Mouse (Mus musculus) thymus, postnatal 4 days (tissue): Measurements from ENCODE around the gene Rin3.
A peak's percentile ranks its signal among the peaks of the same experiment; 100 is the strongest.

Experiments used
- DNase-seq: peaks from one replicate; pipeline ENCODE4 v3.0.0; 2021

Gene Rin3

DNA sequence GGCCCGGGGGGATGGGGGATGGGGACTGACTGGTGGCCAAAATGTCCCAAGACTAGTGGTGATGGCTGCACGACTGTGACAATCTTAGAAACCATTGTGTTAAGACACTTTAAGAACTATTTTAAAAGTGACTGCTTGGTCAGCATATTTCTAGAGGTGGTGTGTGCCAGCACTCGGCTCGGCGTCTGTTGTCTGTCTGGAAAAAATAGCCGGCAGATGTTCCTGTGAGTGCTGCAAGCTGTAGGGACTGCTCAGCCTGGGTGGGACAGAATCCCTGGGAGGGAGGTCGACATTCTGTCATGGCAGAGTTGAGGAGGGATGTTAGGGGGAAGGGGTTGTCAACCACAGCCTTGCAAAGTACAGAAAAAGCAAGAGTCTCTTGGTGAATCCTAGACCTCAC is 21.0 kb downstream of the Rin3 start:
- no peak for DNase-seq

DNA sequence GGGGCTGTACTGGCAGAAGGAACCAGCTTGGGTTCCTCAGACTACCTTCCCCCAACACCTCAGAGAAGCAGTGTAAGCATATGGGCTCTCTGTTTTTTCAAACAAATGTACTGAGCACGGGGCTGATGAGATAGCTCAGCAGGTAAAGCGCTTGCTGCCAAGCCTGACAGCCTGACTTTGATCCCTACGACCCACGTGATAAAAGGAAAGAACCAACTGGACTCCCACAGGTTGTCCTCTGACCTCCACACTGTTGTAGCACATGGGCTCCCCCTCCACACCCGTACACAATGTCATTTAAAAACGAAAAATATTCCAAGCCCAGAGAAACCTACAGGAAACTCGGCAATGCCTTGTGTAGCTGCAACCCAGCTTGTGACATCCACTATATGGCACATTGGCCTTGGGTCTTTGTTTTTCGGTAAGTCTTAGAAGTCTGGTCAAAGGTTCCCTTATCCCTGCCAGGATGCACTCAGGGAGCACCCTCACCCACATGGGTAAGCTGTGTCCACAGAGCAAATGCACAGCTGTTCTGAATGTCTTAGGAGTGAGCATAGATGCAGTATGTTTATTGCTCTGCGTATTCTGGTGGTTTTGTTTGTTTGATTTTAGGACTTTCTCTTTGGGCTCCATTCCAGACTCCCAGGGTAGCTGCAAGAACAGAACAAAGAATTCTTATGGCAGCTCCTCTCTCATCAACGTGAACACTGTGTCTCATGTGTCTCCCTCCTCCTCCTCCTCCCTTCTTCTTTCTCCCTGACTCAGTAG is 22.4 kb downstream of the Rin3 start:
- no peak for DNase-seq

DNA sequence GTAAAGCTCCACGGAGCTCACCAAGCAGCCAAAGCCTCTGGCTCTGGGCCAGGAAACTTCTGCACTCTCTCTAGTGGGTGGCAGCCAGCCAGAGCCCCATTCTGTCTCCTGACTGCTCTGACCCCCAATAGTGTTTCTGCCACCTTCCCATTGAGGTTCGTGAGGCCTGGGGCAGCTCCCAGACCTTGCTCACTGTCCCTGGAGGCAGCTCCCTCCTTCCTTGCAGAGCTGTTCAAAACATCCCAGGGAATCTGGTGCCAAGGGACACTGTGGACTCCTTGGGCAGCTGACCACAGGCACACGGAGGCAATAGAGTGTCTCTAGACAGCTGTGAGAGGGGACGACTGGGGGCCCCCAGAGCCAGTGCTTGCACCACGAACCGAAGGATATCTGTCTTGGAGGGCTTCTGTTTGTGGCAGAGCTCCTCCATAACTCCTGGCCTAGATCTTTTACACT is 25.2 kb downstream of the Rin3 start:
- DNase-seq: peak; percentile 51

DNA sequence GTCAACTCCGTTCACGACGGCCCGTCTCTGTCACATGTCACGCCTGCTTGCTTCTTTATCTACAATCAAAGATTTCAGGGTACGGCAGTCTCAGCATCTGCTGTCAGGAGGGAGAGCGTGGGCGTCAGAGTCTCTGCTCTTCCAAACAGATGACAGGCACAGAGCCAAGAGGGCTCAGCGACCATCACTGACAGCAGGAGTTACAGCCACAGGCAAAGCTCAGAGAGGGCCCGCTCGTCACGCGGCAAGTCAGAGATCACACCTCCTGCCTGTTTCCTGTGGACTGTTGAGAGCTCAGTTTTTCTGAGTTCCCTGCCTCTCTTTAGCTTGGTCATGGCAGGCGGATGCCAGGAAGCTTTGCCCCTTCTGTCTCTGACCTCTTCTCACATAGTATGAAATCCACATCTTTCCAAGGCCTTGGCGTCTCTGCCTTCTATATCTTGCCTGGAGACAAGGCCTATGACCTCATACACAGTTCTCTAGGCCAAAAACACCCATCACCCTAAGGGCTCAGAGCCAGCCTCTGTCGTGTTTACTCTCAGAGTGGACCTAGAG is 25.7 kb downstream of the Rin3 start:
- peak; percentile 76 for DNase-seq

DNA sequence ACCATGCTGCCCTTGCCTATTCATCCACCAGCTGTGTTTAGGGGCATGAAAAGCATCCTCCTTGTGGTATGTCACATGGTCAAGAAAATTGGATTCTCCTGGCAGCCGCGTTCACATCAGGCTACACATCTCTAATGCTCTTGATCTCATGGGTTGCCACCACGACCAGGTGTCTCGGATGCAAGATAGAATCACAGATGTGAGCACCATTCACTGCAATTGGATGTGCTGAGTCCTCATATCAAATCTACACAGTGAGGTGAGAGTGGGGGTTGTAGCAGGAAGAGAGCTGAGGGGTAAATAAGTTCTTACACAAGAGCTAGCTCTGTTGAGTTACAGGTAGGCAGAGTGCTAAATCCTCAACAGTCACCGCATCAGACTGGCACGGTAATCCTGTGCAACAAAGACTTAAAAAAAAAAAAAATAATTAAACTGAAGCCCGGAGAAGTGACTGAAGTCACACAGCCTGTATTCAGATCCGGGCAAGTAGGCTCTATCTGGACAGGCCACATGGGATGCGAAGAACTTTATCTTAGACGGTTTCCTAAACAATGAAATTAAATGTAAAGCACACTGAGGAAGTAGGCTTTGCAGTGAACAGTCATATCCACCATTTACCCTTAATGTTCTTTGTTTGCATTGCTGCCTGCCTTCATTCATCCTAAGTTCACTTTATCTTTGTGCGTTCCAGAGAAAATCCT is 26.4 kb downstream of the Rin3 start:
- no peak for DNase-seq

DNA sequence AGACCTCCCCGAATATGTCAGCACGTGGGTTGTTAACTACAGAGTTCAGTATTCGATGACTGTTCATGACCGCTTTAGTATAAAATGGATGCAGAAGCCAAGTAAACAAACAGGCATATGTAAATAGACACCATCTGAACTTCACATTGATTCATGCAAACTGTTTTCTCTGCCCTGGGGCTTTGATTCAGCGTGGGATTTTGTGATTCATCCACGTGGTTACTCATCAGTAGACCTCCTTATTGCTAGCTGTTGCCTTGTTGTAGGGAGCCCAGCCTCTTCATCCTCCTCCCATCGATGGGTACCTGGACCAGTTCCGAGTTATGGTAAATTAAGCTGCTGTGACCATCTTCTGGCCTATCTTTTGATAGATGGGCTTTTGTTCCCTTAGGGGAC is 26.9 kb downstream of the Rin3 start:
- DNase-seq: no peak

DNA sequence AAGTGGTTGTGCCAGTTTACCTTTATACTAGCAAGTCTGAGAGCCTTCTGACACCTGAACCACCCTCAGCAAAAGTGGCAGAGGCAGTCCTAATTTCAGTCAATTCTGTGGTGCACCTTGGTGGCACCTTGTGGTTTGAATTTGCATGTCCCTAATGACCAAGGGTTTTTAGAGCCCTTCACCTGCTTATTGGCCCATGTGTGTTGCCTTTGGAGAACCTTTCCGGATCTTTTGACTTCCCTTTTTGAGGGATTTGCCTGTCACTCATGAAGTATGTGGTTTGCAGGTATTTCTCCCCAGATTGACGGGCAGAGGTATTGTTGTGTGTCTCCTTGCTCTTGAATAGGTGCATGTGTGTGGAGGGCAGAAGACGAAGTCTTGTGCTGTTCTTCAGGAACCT is 27.4 kb downstream of the Rin3 start:
- DNase-seq: no peak

DNA sequence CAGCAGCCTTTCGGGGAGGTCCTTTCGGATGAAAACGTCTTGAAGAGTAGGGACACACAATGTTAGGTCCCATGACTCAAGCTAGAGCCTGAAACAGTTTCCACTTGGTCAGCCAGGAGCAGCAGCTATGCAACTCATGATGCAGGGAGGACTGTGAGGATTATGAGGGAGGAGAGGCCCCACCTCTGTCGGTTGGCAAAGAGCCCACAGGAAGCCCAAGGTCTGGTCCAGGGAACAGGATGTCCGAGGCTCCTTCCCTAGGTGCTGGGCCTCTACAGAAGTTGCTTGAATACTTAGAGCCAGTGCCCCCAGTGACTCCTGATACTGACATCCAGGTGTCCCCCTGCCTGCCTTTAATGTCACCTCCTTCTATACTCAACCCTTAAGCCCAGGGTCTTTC is 28.6 kb downstream of the Rin3 start:
- no peak for DNase-seq

DNA sequence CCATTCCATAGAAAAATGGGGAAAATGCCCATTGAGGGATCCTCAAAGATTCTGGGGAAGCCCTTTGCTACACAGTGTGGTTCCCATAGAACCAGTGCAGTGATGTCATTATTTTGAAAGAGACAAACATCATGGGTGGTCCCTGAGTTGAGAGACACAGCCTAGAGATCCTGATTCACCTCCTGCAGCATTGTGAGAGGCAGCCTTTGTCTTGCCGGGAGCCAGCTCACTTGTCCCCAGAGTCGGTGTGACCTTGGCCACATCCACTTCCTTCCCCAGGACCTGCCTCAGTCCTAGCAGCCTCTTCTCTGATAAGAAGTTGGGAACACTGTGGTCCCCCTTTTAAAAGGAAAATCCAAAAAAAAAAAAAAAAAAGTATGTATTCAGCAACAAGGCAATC is 36.3 kb downstream of the Rin3 start:
- DNase-seq: no peak

DNA sequence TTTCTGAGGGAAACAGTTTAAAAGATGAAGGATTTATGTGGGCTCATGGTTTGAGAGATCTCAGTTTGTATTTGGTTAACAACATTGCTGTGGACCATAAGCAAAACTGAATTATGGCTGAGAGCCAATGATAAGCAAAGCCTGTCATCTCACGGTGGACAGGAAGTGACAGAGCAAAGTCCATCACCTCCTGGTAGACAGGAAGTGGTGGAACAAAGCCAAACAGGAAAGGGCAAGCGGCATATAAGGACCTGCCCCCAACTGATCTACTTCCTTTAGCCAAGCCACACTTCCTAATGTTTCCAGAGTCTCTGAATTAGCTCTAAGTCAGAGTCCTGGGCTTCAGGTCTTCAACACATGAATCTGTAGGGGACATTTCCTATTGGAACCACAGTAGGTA is 37.1 kb downstream of the Rin3 start:
- DNase-seq: no peak

DNA sequence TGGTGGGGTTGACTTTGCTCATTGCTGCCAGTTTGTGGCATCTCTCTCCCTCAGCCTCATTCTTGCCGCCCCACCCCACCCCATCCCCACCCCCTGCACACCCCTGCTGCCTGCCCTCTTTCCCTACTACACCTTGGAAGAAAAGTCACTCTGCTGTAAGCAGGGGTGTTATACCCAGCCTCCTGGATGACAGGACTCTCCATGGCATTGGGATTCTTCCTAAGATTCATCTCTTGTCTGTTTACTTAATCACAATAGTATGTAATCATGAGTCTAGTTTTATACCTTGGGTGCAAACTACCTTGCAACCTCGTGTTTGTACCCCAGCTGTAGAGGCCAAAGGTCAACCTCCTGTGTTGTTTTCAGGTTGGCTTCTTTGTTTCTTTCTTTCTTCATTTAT is 37.5 kb downstream of the Rin3 start:
- no peak for DNase-seq

DNA sequence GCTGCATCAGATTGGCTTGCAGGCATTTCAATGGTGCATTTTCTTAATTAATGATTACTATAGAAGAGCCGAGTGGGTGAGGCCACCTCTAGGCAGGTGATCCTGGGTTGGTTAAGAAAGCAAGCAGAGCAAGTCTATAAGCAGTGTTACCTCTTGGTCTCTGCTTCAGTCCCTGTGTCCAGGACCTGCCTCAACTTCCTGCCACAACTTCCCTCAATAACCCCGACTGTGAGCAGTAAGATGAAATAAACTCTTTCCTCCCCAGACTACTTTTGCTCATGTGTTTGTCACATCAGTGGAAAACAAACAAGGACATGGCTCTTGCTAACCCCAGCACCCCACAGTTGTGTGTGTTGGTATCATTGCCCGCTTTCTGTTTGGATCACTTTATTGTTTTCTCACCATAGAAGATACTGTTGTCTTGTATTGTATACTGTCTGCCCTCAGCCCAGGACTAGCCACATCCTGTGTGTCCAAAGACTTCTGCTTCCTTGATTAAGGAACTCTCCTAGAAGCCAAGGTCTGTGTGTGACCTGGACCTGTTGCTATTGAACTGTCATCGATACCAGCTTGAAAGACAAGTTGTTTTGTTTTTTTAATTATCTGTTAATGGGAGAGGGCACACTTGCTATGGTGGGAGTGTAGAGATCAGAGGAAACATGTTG is 38.3 kb downstream of the Rin3 start:
- no peak for DNase-seq

DNA sequence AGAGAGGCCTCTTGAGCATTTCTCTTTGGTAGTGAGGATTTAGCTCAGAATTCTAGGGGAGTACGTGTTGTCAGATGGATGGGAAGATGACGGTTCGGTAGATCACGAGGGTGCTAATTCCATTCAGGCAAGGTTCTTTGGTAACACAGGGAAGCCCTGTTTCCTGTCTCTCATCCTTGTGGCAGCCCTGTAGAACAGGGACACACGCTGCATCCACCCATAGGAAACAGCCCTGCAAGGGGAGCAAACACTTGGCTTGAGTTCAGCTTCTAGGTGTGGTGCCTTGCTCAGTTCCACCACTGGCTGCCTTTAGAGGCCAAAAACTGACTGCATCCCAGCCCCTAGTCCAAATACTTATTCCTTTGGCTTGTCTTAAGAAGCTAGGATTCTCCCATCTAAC is 39.0 kb downstream of the Rin3 start:
- no peak for DNase-seq

DNA sequence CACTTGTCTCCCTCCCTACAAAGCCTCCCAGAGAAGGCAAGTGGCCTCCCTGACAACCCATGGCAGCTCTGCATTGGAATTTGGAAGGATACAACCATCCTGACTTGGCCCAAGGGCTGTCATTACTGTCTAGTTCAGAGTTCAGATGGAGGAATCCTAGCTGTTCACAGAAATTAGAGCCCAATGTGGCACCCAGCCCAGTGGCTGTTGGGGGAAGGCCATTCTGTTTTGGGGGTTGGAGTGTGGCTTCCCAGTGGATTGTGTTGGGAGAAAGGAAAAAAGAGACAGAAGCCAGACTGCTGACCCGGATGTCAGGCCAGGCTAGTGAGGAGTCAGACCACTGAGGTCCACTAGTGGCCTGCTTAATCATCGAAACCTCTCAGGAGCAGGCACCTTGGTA is 40.5 kb downstream of the Rin3 start:
- no peak for DNase-seq

DNA sequence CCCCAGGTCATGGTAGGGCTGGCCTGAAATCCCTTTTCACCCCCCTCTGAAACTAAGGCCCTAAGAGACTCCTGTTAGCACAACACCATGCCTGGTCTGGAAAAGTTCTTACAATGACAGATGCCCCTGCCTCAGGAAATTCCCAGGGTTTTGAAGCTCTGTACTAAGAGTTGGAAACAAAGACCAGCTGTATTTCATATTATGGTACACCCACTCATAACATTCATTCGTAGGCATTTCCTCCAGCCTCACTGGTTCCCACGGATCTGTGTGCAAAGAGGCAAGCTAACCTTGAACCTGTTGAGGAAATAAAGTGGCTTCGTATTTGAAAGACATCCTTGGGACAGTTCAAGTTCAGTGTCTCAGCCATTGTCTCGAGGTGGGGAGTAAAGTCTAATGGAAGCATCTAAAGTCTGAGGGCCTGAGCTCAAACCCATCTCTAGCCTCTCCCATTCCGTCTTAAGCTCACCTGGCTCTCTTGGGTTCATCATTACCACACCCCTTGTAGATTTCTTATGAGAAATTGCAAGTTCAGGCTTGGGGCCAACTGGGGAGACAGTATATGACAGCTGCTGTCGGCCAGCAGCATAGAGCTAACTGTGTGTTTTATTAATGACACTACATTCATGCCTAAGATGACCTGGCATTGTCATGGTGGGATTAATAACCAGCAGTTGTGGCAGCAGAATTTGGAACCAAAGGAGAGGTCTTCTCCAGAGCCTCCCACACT is 41.5 kb downstream of the Rin3 start:
- DNase-seq: no peak

DNA sequence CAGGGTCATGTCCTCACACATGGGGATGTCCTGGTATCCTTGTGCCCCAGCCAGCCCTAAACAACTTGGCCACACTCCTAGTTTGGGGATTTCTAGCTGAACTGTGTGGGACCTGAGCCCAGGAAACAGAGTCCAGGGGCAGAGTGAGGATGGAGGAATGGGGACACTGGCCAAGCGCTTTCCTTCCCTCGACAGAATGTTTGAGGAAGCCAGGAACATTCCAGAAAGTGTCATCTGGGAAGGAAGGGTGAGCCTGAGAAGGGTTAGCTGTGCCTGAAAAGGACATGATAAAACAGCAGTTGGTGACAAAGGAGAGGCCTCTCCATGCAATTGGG is 42.0 kb downstream of the Rin3 start:
- DNase-seq: no peak

DNA sequence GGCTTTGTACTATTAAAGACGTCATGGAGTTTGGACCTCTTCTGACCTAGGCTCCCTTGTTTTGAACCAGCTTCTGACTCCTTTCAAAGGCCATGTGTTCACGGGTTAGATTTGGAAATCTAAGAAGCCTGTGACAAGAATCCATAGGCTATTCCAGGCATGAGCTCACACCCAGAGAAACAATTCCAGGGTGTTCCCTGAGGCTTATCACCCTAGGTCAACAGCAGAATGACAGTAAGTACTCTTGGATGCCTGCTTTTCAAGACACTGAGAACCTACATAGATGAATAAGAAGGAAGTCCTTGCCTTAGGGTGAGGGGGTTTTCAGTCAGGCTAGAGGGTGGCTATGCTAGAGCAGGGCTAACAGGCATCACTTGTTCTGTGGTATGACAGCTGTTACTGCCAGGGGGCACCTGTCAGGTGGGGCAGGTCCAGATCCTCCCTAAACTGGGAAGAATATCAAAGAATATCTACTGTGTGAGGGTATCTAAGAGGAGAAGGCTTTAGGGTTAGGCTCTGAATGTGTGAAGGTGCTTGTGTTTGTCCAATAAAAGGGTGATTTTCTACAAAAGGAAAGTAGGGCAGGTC is 44.0 kb downstream of the Rin3 start:
- no peak for DNase-seq

DNA sequence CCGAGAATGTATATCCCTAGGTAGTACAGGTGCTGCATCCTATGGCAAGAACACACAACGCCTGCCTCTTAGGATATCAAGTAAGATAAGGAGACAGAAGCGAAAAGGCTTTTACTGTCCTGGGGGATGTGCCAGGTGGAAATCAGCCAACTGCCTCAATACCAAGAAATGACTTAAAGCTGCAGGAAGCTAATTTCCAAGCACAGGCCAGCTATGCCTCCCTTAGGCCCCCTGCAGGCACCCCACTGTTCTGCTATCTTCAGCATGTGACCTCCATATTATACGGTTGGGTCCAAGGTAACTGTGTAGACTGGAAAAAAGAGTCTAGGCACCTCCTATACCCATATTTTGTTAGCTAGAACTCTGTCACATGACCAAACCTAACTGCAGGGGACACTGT is 44.7 kb downstream of the Rin3 start:
- DNase-seq: peak; percentile 50

DNA sequence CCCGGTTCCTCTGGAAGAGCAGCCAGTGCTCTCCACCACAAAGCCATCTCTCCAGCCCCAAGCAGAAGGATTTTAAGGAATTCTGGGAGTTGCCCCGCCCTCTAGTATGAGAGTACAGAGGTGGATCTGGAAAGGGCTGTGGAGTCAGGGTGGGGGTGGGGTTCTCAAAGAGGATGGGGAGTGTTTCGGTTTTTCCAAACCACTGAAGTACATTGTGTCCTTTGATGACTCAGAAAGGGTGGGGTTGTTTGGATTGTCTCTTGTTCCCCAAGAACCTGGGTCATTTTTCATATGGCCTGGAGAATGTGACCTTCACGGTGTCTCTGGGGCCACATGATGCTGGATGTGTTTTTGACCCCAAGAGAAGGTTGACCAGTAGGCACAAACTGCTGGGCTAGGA is 45.2 kb downstream of the Rin3 start:
- DNase-seq: no peak

DNA sequence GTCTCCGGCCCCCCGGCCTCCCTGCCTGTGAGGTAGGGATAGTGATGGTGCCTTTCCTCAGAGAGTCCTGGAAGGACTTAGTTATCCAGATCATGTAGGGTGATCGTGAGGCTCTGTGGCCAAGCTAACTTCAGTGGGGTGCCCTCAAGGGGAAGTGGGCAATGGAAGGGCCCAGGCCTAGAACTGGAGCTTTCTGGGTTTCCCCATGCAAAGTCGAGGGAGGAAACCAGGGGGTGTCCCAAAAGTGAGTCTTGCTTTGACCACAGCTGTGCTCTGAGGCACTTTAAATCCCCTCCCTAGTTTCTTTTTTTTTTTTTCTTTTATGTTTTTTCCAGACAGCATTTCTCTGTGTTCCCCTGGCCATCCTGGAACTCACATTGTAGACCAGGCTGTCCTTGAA is 47.3 kb downstream of the Rin3 start:
- DNase-seq: peak; percentile 29

DNA sequence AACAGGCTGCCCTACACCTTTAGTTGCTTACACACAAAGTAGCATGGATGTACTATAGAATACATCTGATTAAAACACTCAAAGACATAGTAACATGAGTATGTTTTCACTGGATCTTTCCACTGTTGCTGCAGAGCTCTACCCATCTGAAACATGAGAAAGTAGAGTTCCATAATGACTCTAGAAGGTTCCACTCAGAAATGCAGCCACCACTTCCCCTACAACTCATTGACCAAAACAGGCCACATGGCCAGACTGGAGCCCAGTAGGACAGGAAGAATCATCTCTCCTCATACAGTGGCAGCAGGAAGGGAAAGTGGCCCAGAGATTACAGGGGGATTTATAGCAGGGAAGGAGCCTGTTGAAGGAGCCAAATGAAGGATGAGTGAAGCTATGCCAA is 47.9 kb downstream of the Rin3 start:
- no peak for DNase-seq

DNA sequence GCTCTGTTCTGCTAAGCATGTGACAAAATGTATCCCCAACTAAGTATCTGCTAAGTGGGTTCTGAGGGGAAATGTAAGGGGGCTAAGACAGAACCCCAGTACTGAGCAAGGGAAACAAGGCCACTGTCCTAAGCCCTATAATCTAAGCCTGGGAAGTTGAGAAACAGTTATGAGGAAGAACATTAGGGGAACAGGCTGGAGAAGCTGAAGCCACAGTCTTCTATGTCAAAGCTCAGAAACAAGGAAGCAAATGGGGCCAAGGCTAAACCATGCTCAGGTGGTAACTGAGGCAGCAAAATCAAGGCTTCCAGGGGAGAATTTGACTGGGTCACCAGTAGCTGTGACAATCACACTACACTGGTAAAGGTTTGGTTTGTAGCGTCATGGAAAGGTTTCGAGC is 50.3 kb downstream of the Rin3 start:
- DNase-seq: no peak

DNA sequence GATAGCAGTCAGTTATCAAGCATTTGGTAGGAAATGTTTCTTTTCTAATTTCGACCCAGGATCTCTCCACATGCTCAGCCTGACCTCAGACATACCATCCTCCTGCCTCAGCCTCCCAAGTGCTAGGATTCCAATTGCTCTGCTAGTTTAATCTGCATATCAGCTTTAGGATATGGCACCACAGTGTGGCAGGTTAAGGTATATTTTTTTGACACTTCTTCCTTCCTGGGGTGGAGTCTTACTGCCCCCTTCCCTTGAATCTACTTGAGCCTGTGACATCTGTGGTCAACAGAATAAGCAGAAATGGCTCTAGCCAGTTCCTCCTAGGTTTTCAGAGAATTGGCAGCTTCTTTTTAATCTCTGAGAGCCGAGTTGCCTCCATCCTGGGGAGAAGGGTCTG is 56.2 kb downstream of the Rin3 start:
- peak; percentile 38 for DNase-seq
